Mouse (Mus musculus) lung, postnatal 36 days (tissue): ENCODE data around the gene Mrpl12.
A peak's percentile ranks its signal among the peaks of the same experiment; 100 is the strongest.
"Not testable (repeated sequence)": the region's sequence is repeated elsewhere in the genome, so short reads cannot be mapped to it uniquely, and the experiment has no call there.

Source experiments
- DNase-seq: peaks from one replicate; pipeline ENCODE4 v3.0.0; 2022; ENCODE audit warnings: mixed read lengths

Mrpl12 gene

GRCm38 (mm10) chr11:120510375-120511030 is 26.1 kb downstream of the Mrpl12 start:
- DNase-seq = no peak

DNA sequence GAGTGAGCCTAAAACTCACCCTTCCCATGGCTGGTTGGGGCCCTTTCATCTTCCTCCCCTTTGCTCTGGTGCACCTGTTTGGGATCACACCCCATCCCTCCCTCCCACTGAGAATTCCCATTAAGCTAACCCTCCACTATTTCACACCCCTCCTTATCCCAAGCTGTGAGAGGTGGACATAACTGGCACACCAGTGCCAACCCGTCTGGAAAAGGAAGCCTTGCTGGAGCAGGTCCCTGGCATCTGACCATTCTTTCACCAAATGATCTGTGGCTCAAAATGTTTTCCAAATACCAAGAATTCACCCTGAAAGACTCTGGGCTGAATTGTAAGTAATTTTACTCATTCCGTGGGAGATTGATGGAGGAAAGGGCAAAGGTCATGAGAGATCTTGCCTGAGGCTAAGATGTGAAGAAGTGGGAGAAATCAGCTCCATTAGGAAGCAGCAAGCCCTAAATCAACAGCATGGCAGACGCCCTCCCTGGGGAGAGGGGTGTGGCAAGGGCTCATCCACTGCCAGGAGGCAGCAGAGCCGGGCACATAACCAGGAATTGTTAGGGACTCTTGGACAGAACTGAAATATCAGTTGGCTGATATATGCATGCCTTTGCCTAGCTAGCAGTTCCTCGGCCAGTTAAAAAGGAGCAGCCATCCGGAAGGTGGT is 28.5 kb downstream of the Mrpl12 start:
- DNase-seq = no peak

- not testable (repeated sequence) for DNase-seq
Observed at GRCm38 (mm10) chr11:120514262-120514661, 29.8 kb downstream of the Mrpl12 start.

DNA sequence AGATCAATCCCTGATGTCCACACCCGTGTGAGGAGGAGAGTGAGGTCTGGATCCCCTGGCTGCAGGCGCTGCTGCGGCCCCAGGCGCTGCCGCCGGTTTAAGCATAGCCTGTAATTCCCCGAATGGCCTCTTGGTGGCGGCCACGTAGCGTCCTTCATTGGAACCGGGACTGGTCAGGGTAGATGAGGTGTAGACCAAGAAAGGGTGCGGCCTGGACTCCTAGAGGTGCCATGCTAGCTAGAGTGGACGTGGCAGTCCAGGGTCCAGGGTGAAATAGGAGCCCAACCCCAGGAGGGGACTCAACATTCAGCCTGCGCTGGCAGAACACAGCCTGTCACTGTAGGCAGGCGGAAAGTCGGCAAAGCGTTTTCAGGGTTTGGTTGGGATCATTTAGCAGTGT is 31.2 kb downstream of the Mrpl12 start:
- peak; percentile 93 for DNase-seq

- no peak for DNase-seq
Observed at GRCm38 (mm10) chr11:120517147-120517546, 32.7 kb downstream of the Mrpl12 start.

GRCm38 (mm10) chr11:120518027-120518426 is 33.6 kb downstream of the Mrpl12 start:
- DNase-seq = peak; percentile 79

- DNase-seq = no peak
Observed at GRCm38 (mm10) chr11:120518558-120518957, 34.1 kb downstream of the Mrpl12 start.

DNA sequence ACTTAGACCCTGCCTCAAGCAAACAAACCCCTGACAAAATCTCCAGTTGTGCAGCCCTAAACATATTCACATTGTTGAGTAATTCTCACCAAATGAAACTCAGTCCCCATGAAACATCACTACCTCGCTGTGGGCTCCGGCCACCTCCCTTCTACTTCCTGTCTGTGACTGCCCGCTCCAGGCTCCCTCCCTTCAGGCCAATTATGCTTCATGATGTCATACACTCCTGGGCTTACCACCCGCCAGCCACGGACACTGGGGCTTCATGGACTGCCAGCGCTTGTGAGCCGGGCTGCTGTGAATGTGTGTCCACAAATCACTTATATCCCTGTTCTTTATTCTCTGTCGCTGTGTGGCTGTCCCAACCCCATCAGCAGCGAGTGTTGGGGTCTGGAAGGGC is 35.3 kb downstream of the Mrpl12 start:
- DNase-seq = peak; percentile 79

GRCm38 (mm10) chr11:120520498-120520897 is 36.1 kb downstream of the Mrpl12 start:
- DNase-seq = no peak

- no peak for DNase-seq
Observed at GRCm38 (mm10) chr11:120520967-120521540, 36.6 kb downstream of the Mrpl12 start.

GRCm38 (mm10) chr11:120522581-120522980 is 38.2 kb downstream of the Mrpl12 start:
- no peak for DNase-seq

GRCm38 (mm10) chr11:120525959-120526358 is 41.5 kb downstream of the Mrpl12 start:
- DNase-seq = peak; percentile 55

DNA sequence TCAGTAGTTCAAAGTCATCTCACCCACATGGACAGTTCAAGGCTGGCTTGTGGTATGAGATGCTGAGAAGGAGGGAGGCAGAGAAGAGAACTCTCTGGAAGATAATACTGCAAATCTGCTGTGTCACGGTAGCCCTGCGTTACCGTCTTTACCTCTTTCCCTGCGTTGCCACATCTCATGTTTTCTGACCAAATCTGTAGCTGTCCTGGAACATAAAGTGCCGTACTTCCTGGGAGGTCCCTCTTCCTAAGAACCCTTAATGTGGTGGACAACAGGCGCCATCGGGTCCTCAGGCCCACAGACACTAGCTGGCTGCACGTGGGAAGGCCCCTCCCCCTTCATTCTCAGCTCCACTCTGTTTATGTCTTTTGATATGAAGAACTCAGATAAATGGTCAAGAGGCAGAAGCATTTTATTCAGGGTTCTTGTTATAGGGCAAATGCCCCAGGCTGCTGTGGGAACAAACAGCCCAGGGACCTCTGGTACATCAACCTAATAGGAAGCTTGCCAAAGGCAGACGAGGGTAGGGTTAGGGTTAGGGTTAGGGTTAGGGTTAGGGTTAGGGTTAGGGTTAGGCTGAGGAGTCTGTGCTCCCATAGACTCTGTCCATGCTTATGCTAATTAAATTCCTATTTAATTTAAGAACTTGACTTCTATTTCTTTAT is 43.4 kb downstream of the Mrpl12 start:
- no peak for DNase-seq

GRCm38 (mm10) chr11:120528903-120529302 is 44.5 kb downstream of the Mrpl12 start:
- DNase-seq = no peak

DNA sequence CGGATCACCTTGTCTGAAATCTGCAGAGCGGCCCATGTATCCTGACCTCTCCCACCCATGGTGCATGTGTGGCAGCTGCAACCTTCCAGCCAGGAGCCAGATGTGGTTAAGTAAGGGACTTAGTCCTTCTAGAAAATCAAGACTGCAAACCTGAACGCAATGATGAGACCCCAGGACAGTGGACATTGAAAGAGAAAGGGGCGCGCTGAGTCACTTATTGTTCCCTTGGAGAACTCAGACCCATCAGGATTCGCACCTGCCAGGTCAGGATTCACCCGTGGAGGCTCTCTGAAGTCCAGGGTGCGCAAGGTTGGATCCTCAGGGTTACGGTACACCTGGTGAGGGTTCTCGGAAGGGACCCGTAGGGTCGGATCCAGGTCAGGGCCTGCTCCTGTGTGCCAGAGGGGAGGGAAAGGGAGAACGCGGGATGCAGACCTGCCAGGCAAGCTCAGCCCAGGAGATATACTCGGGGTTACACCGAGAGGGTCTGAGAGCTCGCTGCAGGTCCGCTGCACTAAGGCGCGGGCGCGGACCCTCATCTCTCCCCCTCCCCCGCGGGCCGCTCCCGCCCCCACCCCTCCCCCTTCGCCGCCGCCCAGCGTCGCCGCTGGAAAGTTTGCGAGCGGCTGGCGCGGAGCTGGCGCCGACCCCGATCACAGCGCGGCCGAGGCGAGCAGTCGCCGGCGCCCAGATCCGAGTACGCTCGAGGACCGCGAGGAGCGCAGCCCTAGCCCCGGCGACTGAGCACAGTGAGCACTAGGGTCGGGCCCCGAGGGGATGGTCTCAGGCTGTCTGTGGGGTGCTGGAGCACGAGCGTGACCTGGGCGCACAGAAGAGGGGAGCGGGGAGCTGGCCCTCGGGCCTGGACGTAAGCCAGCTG is 45.9 kb downstream of the Mrpl12 start, which contains the start of gene Gcgr:
Gene Gcgr (plus strand): TSS at position 615 of the 880 bp plus-strand sequence.
- DNase-seq = no peak

GRCm38 (mm10) chr11:120531646-120532045 is 47.2 kb downstream of the Mrpl12 start:
- no peak for DNase-seq

DNA sequence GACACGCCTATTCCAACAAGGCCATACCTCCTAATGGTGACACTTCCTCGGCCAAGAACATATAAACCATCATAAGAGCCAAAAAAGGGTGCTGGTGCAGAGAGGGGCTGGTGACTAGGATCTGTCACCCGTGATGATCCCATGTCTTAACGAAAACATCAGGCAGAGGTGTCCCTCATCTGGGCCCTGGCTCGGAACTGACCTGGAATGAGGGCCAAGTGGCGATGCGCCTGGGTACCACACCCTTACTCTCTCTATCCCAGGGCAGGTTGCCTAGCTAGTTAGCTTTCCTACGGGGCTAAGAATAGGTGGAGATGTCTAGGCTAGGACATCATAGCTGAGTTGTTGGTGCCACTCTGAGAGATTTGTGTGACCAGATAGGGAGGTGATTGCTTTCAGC is 49.7 kb downstream of the Mrpl12 start:
- DNase-seq = no peak

GRCm38 (mm10) chr11:120535145-120535544 is 50.7 kb downstream of the Mrpl12 start:
- no peak for DNase-seq

- DNase-seq = no peak
Observed at GRCm38 (mm10) chr11:120535804-120536203, 51.4 kb downstream of the Mrpl12 start.

GRCm38 (mm10) chr11:120538485-120538884 is 54.1 kb downstream of the Mrpl12 start:
- DNase-seq = peak; percentile 77
